Mouse (Mus musculus) hindbrain, embryonic 13.5 days (tissue): Measurements from ENCODE around the gene Rassf1. TPM values are rescaled to one million over a fixed set of nuclear protein-coding genes. Genes with fewer than 3 reads are reported as not detected.

ENCODE experiments used
- ATAC-seq: fragments of 200-750 bp; cut with Nextera tagmentation; 2 replicates; pipeline ENCODE4 v1.8.0; 2017; ENCODE audit warnings: moderate TSS enrichment; ENCODE audit not compliant: low FRiP score
- H3K27ac ChIP-seq: fragments of 300-500 bp; sonication (generic); 2 replicates; pipeline ENCODE4 v1.5.1; 2015; ENCODE audit warnings: inconsistent platforms, mild to moderate bottlenecking, moderate library complexity
- H3K27me3 ChIP-seq: fragments of 300-500 bp; sonication (generic); 2 replicates; pipeline ENCODE4 v1.6.1; 2015; ENCODE audit warnings: mild to moderate bottlenecking, inconsistent platforms
- H3K36me3 ChIP-seq: fragments of 300-500 bp; sonication (generic); 2 replicates; pipeline ENCODE4 v1.6.1; 2015; ENCODE audit warnings: mild to moderate bottlenecking, inconsistent platforms
- H3K4me1 ChIP-seq: fragments of 300-500 bp; sonication (generic); replicated peaks from 2 replicates; pipeline ENCODE4 v1.6.1; 2015; ENCODE audit warnings: inconsistent platforms
- H3K4me2 ChIP-seq: fragments of 300-500 bp; sonication (generic); 2 replicates; pipeline ENCODE4 v1.6.1; 2015; ENCODE audit warnings: inconsistent platforms, mild to moderate bottlenecking, moderate library complexity
- H3K4me3 ChIP-seq: fragments of 300-500 bp; sonication (generic); 2 replicates; pipeline ENCODE4 v1.5.1; 2015; ENCODE audit warnings: mild to moderate bottlenecking, inconsistent platforms
- H3K9ac ChIP-seq: fragments of 300-500 bp; sonication (generic); 2 replicates; pipeline ENCODE4 v1.6.1; 2015; ENCODE audit warnings: mild to moderate bottlenecking, inconsistent platforms
- H3K9me3 ChIP-seq: fragments of 300-500 bp; sonication (generic); 2 replicates; pipeline ENCODE4 v1.6.1; 2016; ENCODE audit warnings: inconsistent platforms
- whole genome bisulfite sequencing: fragments of 180-500 bp; shearing (Covaris S2); methylation state at CpG from one replicate; pipeline ENCODE4 v1.1.7; 2015; 5-methylcytosine and 5-hydroxymethylcytosine counted together
- polyA plus RNA-seq: library from polyadenylated mRNA; unstranded; fragments of >200 nt; fragmentation: Nextera tagmentation; extraction: Ambion mirVana; gene quantifications from 2 replicates; pipeline ENCODE4 v1.2.1, GENCODE M21; 2015

The Rassf1 gene
- polyA plus RNA-seq, 1 experiment from 2014 or later = 36.9 TPM

DNA sequence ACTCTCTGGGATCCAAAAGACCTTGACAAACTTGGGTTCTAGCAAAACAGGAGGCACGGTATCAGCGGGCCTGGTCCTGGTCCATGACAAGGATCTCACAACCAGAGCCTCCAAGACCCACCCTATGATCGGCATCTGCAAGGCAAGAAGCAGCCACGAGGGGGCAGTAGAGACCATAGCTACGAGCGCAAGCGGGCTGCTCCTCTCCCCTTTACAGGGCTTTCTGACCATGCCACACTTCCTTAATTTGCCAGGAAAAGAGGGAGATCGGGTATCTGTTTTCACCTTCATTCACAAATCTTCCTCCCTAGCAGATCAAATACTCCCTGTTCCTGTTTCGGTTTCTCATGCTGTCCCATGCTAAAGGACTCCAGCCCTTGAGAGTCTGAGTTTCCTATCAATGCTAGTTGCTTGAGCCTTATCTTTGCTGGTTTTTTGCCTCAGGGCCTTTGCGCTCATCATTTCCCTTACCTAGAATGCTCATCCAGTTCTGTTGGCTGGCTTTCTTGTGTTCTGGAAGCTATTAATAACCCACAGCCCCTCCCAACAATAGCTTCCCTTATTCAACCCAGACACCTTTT is 50.8 kb downstream of the Rassf1 start:
- WGBS = 13% methylated on average over 10 of the region's 10 CpGs
- Histone ChIP-seq H3K4me1 (peaks cover 40% of the 10 kb centered on the region), H3K9me3 (no peaks in the 10 kb centered on the region), H3K27ac (peak overlapping the region; percentile 23; the same call in 1 of the 2 replicates), H3K27me3 (peaks cover 7% of the 10 kb centered on the region; the same call in 1 of the 2 replicates), H3K4me2 (no peak overlapping the region), H3K9ac (peak overlapping the region; percentile 58), H3K36me3 (no peaks in the 10 kb centered on the region), H3K4me3 (no peak overlapping the region)
- ATAC-seq = peak; percentile 57; the same call in 1 of the 2 replicates

DNA sequence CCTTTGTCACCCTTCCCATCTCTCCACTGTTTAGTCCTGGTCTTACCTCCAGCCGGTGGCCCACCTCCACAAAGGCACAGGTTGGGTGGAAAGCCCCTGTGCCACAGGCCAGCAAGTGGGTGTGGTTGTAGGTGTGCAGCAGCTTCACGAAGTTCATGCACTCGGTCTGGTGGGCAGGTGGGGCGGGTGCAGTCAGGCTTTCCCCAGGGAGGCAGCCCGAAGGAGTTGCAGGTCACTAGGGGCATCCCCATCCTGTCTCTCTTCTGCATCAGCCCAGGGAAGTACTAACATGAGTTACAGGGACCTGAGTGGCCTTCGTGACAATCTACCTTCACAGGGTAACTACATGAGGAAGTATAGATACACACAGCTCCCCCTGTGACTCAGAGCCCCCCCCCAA is 51.9 kb downstream of the Rassf1 start:
- ATAC-seq = no peak

DNA sequence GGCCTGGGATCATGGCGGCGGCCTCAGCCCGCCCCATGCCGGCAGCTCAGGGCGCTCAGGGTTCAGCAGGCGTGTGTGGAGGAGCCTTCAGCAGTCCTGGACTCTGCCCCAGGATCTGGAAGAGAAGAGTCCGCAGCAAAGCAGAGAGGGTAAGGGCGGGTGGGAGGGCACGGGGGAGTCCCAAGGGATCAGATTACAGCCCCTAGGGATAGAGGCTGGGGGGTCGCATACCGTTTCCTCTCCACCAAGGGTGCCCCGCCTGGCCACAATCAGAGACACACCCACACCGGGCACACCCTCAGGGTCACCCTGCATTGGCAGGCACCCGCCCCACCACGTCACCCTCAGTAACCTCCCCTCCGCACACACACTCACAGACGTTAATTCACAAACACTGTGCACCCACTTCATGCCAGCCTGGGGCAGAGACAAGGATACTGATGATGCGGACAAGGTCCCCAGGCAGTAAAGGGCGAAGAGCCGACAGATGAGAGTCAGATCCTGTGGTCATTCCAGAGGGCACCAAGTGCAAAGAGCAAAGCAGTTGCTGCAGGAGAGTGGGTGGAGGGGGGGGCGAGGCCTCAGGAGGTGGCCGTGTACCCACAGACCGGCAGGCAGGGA is 53.8 kb downstream of the Rassf1 start:
- Histone ChIP-seq H3K27me3 (peaks cover 7% of the 10 kb centered on the region; the same call in 1 of the 2 replicates), H3K4me2 (peak overlapping the region; percentile 17; the same call in 1 of the 2 replicates), H3K4me3 (no peak overlapping the region), H3K27ac (no peak overlapping the region), H3K9me3 (no peaks in the 10 kb centered on the region), H3K36me3 (no peaks in the 10 kb centered on the region), H3K9ac (peak overlapping the region; percentile 40; the same call in 1 of the 2 replicates), H3K4me1 (peaks cover 66% of the 10 kb centered on the region)
- WGBS = 37% methylated on average over 23 of the region's 23 CpGs
- ATAC-seq = no peak

More for the DNA sequence above, 51.9 kb downstream of the Rassf1 start:
- peaks cover 50% of the 10 kb centered on the region for H3K4me1 ChIP-seq
- H3K27ac ChIP-seq = no peak overlapping the region
- WGBS = 93% methylated on average over 6 of the region's 6 CpGs
- H3K27me3 ChIP-seq = peaks cover 7% of the 10 kb centered on the region; the same call in 1 of the 2 replicates
- H3K4me2 ChIP-seq = no peak overlapping the region
- H3K4me3 ChIP-seq = no peak overlapping the region
- H3K9ac ChIP-seq = no peak overlapping the region; the same call in 1 of the 2 replicates
- no peaks in the 10 kb centered on the region for H3K36me3 ChIP-seq
- H3K9me3 ChIP-seq = no peaks in the 10 kb centered on the region

DNA sequence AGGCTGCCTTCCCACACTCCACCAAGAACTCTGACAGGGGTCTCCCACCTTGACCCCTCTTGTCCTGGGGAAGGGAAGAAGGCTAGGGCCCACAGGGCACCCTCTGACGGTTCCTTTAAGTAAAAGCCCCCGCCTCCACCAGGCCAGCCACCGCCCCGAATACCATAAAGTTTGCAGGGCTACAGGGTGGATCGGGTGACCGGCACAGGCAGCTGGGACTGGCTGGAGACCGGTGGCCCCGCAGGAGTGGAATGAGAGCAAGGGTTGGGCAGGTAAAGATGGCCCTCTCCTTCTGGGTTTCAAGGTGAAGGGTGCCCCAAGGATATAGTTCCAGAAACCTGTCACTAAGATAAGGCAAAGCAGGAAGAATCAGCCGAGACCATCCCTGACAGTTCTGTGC is 55.2 kb downstream of the Rassf1 start:
- H3K27me3 ChIP-seq = peaks cover 3% of the 10 kb centered on the region; the same call in 1 of the 2 replicates
- H3K9me3 ChIP-seq = no peaks in the 10 kb centered on the region
- ATAC-seq = no peak
- no peak overlapping the region for H3K9ac ChIP-seq
- peaks cover 75% of the 10 kb centered on the region for H3K4me1 ChIP-seq
- WGBS = 17% methylated on average over 9 of the region's 9 CpGs
- no peaks in the 10 kb centered on the region for H3K36me3 ChIP-seq
- no peak overlapping the region for H3K4me2 ChIP-seq
- H3K27ac ChIP-seq = no peak overlapping the region
- H3K4me3 ChIP-seq = no peak overlapping the region

DNA sequence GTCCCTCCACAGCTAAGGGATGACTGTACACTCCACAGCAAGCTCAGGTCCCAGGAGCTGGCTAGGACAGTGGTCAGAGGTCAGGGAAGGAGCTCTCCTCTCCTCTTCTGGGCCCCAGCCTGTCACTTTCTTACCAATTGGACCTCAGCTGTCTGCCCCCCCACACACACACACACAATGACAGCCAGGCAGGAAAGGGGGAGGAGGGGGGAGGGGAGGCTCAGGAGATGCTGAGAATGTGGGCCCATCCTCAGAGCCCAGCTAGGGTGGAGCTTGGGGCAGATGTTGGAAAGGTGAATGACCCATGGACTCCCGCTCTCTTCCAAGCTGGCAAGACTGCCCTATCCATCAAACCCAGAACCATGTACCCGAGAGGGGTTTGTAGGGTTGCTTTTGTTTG is 55.7 kb downstream of the Rassf1 start:
- H3K4me2 ChIP-seq = no peak overlapping the region

DNA sequence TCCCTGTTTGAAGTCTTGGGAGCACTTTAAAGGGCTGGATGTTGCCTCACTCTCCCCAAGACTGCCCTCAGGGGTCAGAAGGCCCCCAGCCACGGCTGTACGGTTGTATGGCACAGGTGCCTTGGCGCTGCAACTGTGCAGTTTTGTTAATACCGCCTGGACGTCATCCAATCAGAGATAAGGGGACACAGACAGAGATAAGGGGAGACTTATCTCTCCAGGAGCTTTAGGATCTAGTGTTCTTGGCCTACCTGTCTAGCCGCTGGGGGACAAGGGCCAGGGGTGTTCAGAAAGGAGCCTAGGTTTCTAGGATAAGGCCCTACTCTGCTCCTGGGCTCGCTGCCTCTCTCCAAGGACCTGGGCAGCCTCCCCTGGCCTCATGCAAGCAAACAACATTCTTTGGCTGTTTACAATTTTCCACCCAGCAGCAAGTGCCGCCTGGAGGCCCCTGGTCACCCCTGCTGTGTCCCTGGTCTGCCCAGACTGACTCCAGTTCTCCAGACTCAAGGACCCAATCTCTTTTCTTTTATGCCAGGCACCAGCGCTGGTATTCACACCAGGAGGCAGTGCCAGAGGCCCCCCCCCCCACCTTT is 56.4 kb downstream of the Rassf1 start:
- Histone ChIP-seq H3K4me2 (no peak overlapping the region), H3K9me3 (no peaks in the 10 kb centered on the region), H3K4me3 (no peak overlapping the region), H3K4me1 (peaks cover 77% of the 10 kb centered on the region), H3K36me3 (no peaks in the 10 kb centered on the region), H3K9ac (0 out of 2 replicates have a peak overlapping the region, but pooled peaks have one; percentile 29), H3K27ac (peak overlapping the region; percentile 44; the same call in 1 of the 2 replicates), H3K27me3 (peaks cover 3% of the 10 kb centered on the region; the same call in 1 of the 2 replicates)
- 53% methylated on average over 9 of the region's 9 CpGs for WGBS
- ATAC-seq = no peak

More for the DNA sequence above, 55.7 kb downstream of the Rassf1 start:
- 54% methylated on average over 2 of the region's 2 CpGs for WGBS
- Histone ChIP-seq H3K9me3 (no peaks in the 10 kb centered on the region), H3K4me1 (peaks cover 79% of the 10 kb centered on the region), H3K4me3 (no peak overlapping the region), H3K27me3 (peaks cover 3% of the 10 kb centered on the region; the same call in 1 of the 2 replicates), H3K36me3 (no peaks in the 10 kb centered on the region), H3K27ac (no peak overlapping the region), H3K9ac (no peak overlapping the region)
- no peak for ATAC-seq

DNA sequence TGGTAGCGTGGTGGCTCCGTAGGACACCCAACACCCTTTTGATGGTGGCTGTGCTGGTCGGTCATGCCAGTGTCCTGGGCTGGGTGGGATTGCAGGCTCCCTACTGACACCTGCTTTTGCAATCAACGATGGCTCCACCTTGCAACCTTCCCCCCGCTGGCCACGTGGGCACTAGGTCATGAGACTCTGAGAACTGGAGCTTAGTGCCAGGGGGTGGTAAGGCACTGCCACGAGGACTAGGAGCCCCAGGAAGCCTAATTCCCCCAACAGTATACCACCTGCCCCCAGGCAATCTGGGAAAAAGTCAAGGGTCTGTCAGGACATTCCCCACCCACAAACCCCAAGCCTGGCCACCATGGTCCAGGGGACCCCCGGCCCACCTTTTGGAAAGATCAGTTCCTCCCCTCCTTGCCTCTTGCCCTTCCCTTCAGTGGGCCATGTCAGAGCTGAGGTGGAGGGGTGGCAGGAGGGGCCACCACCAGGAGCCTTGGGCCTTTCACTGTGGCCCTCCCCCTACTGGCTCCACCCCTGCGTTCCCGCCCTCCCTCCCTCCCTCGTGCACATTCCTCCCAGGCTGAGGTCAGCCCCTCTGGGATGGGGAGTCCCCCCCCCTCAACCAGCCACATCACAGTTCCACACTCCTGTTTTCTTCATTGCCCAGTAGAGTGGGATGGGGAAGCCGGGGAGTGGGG is 57.5 kb downstream of the Rassf1 start, which contains the start of gene Sema3b:
TSS of gene Sema3b (minus strand) at position 489 of the 692 bp plus-strand sequence.
- H3K36me3 ChIP-seq = peaks cover 1% of the 10 kb centered on the region
- H3K27ac ChIP-seq = peak within 1 kb of the TSS; percentile 44
- WGBS = 45% methylated on average over 12 of the region's 12 CpGs
- no peak within 1 kb of the TSS for H3K4me3 ChIP-seq
- H3K9me3 ChIP-seq = no peaks in the 10 kb centered on the region
- H3K4me1 ChIP-seq = peaks cover 80% of the 10 kb centered on the region
- no peak for ATAC-seq
- no peaks in the 10 kb centered on the region; the same call in 1 of the 2 replicates for H3K27me3 ChIP-seq
- 0 out of 2 replicates have a peak within 1 kb of the TSS, but pooled peaks have one; percentile 29 for H3K9ac ChIP-seq
- H3K4me2 ChIP-seq = no peak within 1 kb of the TSS

DNA sequence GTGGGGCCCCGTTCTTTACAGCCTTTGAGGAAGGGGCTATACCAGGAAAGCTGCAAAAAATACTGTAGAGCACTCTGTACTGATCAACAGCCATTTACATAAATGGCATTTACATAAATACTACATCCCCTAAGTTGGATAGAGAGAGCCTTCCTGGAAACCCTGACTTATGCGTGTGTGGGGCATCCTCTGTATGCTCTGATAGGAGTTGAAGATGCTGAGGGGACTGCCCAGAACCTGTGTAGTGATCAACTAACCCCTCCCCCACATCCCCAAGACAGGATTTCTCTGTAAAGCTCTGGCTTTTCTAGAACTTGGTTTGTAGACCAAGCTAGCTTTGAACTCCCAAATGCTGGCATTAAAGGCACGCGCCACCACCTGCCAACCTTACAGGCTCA is 58.1 kb downstream of the Rassf1 start:
- 63% methylated on average over 4 of the region's 4 CpGs for WGBS
- H3K9ac ChIP-seq = no peak overlapping the region
- H3K4me3 ChIP-seq = no peak overlapping the region
- peak overlapping the region; percentile 8; the same call in 1 of the 2 replicates for H3K27ac ChIP-seq
- H3K9me3 ChIP-seq = no peaks in the 10 kb centered on the region
- peaks cover 6% of the 10 kb centered on the region for H3K36me3 ChIP-seq
- ATAC-seq = no peak
- peaks cover 75% of the 10 kb centered on the region for H3K4me1 ChIP-seq
- no peak overlapping the region for H3K4me2 ChIP-seq
- H3K27me3 ChIP-seq = no peaks in the 10 kb centered on the region

DNA sequence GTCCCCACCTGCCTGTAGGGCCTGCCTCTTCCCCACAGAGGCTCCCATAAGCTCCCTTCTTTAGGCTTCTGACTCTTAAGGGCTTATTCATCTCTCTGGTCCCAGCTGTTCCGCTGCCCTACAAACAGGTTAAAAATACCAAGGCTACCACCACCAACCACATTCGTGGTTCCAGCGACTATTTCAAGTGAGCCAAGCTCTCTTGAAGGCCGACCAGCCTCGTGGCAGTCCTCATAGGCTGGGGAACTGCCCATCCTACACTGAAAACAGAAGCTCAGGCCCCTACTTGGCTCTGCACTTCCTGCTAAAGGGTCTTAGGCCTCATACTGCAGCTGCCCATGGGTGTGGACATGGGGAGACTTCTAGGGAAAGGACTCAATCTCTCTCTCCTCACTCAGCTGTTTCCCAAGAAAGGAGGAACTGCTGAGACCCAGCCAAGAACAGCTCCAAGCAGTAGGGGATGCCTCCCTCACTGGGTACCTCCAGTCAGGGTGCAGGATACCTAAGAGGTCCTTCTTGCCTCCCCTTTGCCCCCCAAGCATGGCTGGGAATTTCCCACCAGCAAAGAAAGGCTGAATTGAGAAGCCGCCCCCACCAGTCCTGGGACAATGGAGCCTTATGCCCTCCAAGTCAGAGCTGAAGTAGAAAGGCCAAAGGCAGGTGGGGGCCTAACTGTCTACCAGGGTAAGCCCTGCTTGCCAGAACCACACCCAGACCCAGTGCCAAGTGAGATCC is 60.3 kb downstream of the Rassf1 start:
- no peaks in the 10 kb centered on the region for H3K27me3 ChIP-seq
- H3K4me2 ChIP-seq = peak overlapping the region; percentile 59
- peak overlapping the region; percentile 99 for H3K27ac ChIP-seq
- peaks cover 64% of the 10 kb centered on the region for H3K4me1 ChIP-seq
- peak overlapping the region; percentile 34; the same call in 1 of the 2 replicates for H3K4me3 ChIP-seq
- H3K9me3 ChIP-seq = no peaks in the 10 kb centered on the region
- peak overlapping the region; percentile 83 for H3K9ac ChIP-seq
- no peak; the same call in 1 of the 2 replicates for ATAC-seq
- 78% methylated on average over 6 of the region's 6 CpGs for WGBS
- H3K36me3 ChIP-seq = peaks cover 28% of the 10 kb centered on the region
